Mouse (Mus musculus): ENCODE measurements around the gene Htr1a. TPM values are rescaled to one million over a fixed set of nuclear protein-coding genes. Genes with fewer than 3 reads are reported as not detected.

The Htr1a gene
- not detected in 2 replicates for polyA plus RNA-seq (2012; ENCODE audit: insufficient read depth, low replicate concordance)

DNA sequence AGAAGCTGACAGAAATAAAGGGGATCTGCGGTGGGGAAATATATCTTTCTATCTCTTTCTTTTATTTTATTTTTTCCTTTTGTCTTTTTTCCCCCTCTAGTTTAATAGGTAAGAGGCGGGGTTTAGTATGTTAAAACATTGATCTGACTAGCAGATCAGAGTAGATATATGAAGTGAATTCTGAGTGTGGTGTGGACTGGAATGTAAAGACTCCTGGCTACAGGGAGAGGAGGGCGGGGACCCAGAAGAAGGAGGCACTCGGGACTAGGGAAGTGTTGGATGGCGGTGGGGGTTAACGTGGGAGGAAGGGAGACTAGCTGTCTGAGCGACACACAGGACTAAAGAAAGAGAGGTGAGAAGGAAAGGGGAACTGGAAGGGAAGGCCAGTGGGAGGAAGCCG, at the start of gene Htr1a:
Htr1a (plus strand) TSS at position 301 of the 400 bp plus-strand sequence.
- no peak for TF ChIP-seq FLI1 (IDR thresholded peaks at IDR 0.05; ENCODE audit: low read length)
- TF ChIP-seq GATA1 (IDR thresholded peaks at IDR 0.05; ENCODE audit: borderline replicate concordance, low read length): no peak
- peaks cover 9% of the 10 kb centered on the region; the same call in 1 of the 2 replicates for H3K9me3 ChIP-seq
- peaks cover 38% of the 10 kb centered on the region for H3K27me3 ChIP-seq (replicated peaks)

DNA sequence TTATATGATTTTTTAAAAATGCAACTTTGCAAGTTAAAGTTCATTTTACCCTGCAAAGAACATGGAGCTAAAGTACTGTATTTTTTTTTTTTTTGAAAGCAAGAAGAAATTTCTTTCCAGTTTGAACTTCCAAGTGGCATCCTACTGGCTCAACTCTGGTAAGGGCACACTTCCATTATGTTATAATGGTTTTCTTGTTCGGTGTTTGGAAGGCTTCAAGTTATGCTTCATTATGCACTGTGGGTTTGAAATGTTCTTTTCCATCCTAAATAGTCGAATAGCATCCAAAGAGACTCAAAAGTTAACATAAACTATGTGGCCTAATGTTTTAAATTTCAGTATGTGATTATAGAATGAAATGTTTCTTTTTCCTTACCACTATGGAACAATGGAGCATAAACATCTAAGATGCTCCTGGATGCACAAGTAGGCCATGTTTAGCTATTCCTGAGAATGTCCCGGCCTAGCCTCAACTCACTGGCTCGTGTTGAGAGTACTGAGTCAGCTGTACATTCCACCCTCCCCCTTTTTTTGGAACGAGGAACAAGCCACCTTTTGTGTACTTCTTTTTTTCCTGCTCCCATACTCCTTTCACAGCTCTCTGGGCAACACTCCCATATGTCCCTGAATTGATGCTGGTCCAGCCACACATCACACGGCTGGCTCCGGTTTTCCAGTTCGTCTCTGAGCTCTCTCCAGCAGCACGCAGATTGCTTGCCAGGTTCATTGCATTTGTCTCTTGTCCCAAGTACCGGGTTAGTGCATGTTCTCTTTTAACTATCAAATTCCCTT, 31.7 kb upstream of the Htr1a start:
- Histone ChIP-seq H3K9me3 (no peaks in the 10 kb centered on the region), H3K27me3 (replicated peaks) (peaks cover 1% of the 10 kb centered on the region), H3K4me1 (peaks cover 4% of the 10 kb centered on the region; the same call in 1 of the 2 replicates), H3K36me3 (replicated peaks; ENCODE audit: low read length) (no peaks in the 10 kb centered on the region), H3K4me3 (replicated peaks) (no peak overlapping the region)
- TF ChIP-seq FLI1 (IDR thresholded peaks at IDR 0.05; ENCODE audit: low read length) (no peak), GATA1 (IDR thresholded peaks at IDR 0.05; ENCODE audit: borderline replicate concordance, low read length) (no peak)

More for the DNA sequence above, at the start of gene Htr1a:
- Histone ChIP-seq H3K36me3 (replicated peaks; ENCODE audit: low read length) (no peaks in the 10 kb centered on the region), H3K4me1 (peaks cover 12% of the 10 kb centered on the region; the same call in 1 of the 2 replicates), H3K4me3 (replicated peaks) (peak within 1 kb of the TSS; percentile 50)

DNA sequence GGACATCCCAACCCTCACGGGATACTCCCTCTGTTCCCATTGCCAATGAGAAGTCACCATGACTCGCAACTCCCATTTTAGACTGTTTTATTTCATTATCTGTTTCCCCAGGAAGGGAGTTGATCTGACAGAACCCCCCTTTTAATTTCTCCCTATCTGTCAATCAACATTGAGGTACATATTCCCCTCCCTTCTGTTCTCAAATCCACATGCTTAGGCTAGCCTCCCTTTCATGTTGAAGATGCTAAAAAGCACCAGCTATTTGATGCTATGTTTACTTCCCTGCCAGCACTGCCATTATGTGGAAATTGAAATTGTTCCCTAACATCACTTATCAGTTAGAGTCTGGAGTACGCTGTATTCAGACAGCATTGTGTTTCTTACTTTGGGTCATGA, 31.1 kb upstream of the Htr1a start:
- Histone ChIP-seq H3K4me1 (peaks cover 4% of the 10 kb centered on the region; the same call in 1 of the 2 replicates), H3K36me3 (replicated peaks; ENCODE audit: low read length) (no peaks in the 10 kb centered on the region), H3K9me3 (no peaks in the 10 kb centered on the region), H3K4me3 (replicated peaks) (no peak overlapping the region), H3K27me3 (replicated peaks) (peaks cover 3% of the 10 kb centered on the region)
- TF ChIP-seq GATA1 (IDR thresholded peaks at IDR 0.05; ENCODE audit: borderline replicate concordance, low read length) (no peak), FLI1 (IDR thresholded peaks at IDR 0.05; ENCODE audit: low read length) (no peak)

DNA sequence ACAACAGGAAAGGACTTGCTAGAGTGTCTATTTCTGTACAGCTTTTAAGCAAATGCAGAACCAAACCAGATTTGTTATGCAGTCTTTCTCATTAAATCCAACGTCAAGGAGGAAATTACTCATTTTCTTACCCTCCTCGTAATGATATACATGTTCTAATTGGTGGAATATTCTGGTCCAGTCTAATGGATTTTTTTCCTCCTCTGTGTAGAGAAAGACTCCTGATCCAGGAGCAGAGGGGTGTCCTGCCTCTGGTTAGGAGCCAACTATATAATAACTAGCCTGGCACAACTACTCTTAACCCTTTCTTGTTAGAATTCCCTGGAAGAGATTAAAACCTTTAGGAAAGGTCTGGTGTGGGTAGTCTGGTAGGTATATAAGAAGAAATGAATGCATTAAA, 10.3 kb upstream of the Htr1a start:
- TF ChIP-seq FLI1 (IDR thresholded peaks at IDR 0.05; ENCODE audit: low read length) (no peak), GATA1 (IDR thresholded peaks at IDR 0.05; ENCODE audit: borderline replicate concordance, low read length) (no peak)
- Histone ChIP-seq H3K27me3 (replicated peaks) (no peaks in the 10 kb centered on the region), H3K4me3 (replicated peaks) (no peak overlapping the region), H3K4me1 (no peaks in the 10 kb centered on the region), H3K9me3 (no peaks in the 10 kb centered on the region), H3K36me3 (replicated peaks; ENCODE audit: low read length) (no peaks in the 10 kb centered on the region)

DNA sequence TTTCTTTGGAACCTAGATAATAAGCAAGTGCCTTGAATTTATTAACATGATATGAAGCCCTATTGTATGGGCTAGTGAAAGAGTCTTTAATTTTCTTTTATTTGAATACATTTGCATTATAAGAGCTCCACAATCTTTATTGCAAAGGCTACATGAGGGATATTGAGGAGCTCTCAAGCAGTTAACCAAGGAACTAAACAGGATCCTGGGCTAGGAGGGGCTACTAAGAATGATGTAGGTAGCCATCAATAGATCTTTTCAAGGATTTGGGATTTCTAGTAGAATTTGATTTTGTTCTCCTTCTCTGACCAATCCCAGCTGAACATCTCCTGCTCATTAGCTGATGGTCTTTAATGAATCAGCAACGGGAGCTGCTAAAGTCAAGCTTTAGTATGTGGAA, 9.8 kb upstream of the Htr1a start:
- Histone ChIP-seq H3K4me3 (replicated peaks) (no peak overlapping the region), H3K9me3 (no peaks in the 10 kb centered on the region), H3K4me1 (no peaks in the 10 kb centered on the region), H3K27me3 (replicated peaks) (no peaks in the 10 kb centered on the region), H3K36me3 (replicated peaks; ENCODE audit: low read length) (no peaks in the 10 kb centered on the region)
- no peak for TF ChIP-seq GATA1 (IDR thresholded peaks at IDR 0.05; ENCODE audit: borderline replicate concordance, low read length)
- TF ChIP-seq FLI1 (IDR thresholded peaks at IDR 0.05; ENCODE audit: low read length): no peak

DNA sequence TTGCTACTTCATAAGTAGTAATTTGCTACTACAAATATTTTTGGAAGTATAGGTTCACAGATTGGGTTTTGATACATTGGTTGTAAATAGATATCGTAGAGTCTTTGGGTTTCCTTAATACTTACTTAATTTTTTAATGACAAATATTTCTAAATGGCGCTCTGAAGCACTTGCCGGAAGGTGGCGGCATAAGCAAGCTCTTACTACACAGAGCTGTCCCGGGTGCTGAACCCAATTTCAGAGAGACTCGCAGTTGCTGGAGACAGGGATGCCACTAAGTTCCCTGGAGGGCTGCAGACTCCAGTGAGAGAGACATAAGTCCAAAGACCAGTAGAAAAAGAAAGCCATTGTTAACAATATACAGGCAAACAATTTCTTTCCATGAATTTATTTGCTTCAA, 863 bp upstream of the Htr1a start:
- TF ChIP-seq FLI1 (IDR thresholded peaks at IDR 0.05; ENCODE audit: low read length) (no peak), GATA1 (IDR thresholded peaks at IDR 0.05; ENCODE audit: borderline replicate concordance, low read length) (no peak)
- H3K27me3 ChIP-seq (replicated peaks): peaks cover 38% of the 10 kb centered on the region
- no peak overlapping the region for H3K4me3 ChIP-seq (replicated peaks)
- H3K4me1 ChIP-seq: peaks cover 12% of the 10 kb centered on the region; the same call in 1 of the 2 replicates
- H3K36me3 ChIP-seq (replicated peaks; ENCODE audit: low read length): no peaks in the 10 kb centered on the region
- H3K9me3 ChIP-seq: peaks cover 9% of the 10 kb centered on the region; the same call in 1 of the 2 replicates

DNA sequence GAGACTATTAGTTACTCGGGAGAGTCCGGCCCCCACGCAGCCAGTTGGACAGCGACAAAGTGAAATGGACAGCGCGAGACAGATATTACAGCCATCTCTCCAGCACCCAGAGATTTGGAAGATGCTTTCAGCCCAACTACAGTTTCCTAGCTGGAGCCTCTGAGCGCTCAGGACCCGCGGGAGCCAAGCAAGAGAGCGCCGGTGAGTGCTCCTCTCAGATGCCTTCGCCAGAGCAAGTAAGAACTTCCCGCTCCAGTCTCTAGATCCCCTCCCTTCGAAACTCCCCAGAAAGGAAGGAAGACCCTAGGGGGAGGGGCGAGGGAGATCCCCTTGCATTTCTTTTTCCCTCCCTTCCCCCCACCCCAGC, 415 bp downstream of the Htr1a start:
- H3K36me3 ChIP-seq (replicated peaks; ENCODE audit: low read length): no peaks in the 10 kb centered on the region
- peaks cover 12% of the 10 kb centered on the region; the same call in 1 of the 2 replicates for H3K4me1 ChIP-seq
- peaks cover 9% of the 10 kb centered on the region; the same call in 1 of the 2 replicates for H3K9me3 ChIP-seq
- H3K4me3 ChIP-seq (replicated peaks): no peak overlapping the region
- TF ChIP-seq FLI1 (IDR thresholded peaks at IDR 0.05; ENCODE audit: low read length): no peak
- TF ChIP-seq GATA1 (IDR thresholded peaks at IDR 0.05; ENCODE audit: borderline replicate concordance, low read length): no peak
- H3K27me3 ChIP-seq (replicated peaks): peaks cover 38% of the 10 kb centered on the region

DNA sequence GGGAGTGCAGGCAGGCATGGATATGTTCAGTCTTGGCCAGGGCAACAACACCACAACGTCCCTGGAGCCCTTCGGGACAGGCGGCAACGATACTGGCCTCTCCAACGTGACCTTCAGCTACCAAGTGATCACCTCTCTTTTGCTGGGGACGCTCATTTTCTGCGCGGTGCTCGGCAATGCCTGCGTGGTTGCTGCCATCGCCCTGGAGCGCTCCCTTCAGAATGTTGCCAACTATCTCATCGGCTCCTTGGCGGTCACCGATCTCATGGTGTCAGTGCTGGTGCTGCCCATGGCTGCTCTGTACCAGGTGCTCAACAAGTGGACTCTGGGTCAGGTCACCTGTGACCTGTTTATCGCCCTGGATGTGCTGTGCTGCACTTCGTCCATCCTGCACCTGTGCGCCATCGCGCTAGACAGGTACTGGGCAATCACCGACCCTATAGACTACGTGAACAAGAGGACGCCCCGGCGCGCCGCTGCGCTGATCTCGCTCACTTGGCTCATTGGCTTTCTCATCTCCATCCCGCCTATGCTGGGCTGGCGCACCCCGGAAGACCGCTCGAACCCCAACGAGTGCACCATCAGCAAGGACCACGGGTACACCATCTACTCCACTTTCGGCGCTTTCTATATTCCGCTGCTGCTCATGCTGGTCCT, 927 bp downstream of the Htr1a start:
- no peak for TF ChIP-seq GATA1 (IDR thresholded peaks at IDR 0.05; ENCODE audit: borderline replicate concordance, low read length)
- no peak for TF ChIP-seq FLI1 (IDR thresholded peaks at IDR 0.05; ENCODE audit: low read length)
- Histone ChIP-seq H3K4me1 (peaks cover 12% of the 10 kb centered on the region; the same call in 1 of the 2 replicates), H3K36me3 (replicated peaks; ENCODE audit: low read length) (no peaks in the 10 kb centered on the region), H3K27me3 (replicated peaks) (peaks cover 38% of the 10 kb centered on the region), H3K9me3 (peaks cover 9% of the 10 kb centered on the region; the same call in 1 of the 2 replicates), H3K4me3 (replicated peaks) (peak overlapping the region; percentile 50)

DNA sequence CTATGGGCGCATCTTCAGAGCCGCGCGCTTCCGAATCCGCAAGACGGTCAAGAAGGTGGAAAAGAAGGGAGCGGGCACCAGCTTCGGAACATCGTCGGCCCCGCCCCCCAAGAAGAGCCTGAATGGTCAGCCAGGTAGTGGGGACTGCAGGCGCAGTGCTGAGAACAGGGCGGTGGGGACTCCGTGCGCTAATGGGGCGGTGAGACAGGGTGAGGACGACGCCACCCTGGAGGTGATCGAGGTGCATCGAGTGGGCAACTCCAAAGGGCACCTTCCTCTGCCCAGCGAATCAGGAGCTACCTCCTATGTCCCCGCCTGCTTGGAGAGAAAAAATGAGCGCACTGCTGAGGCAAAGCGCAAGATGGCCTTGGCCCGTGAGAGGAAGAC, 1.4 kb downstream of the Htr1a start:
- no peak for TF ChIP-seq GATA1 (IDR thresholded peaks at IDR 0.05; ENCODE audit: borderline replicate concordance, low read length)
- TF ChIP-seq FLI1 (IDR thresholded peaks at IDR 0.05; ENCODE audit: low read length): no peak
- no peaks in the 10 kb centered on the region for H3K36me3 ChIP-seq (replicated peaks; ENCODE audit: low read length)
- peak overlapping the region; percentile 28 for H3K4me3 ChIP-seq (replicated peaks)
- H3K9me3 ChIP-seq: peaks cover 9% of the 10 kb centered on the region; the same call in 1 of the 2 replicates
- peaks cover 38% of the 10 kb centered on the region for H3K27me3 ChIP-seq (replicated peaks)
- peaks cover 12% of the 10 kb centered on the region; the same call in 1 of the 2 replicates for H3K4me1 ChIP-seq

DNA sequence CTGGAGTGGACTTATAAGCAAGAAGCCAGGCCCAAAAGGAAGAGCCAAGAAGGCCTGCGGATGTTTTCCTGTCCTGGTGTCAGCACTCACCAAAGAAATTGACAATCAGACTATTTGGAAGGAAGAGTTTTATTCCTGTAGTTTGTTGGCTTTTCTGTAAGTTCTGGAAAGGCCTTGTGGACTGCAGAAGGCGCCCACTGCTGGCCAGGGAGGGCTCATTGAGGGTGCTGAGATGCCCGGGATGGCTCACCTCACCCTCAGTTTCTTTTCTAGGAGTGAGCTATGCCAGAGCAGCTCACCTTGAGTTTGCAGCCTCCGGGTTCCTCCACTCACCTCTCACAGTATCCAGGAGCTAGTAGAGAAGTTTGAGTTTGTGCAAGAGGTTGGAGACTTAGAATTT, 2.8 kb downstream of the Htr1a start:
- Histone ChIP-seq H3K36me3 (replicated peaks; ENCODE audit: low read length) (no peaks in the 10 kb centered on the region), H3K9me3 (peaks cover 9% of the 10 kb centered on the region; the same call in 1 of the 2 replicates), H3K4me1 (peaks cover 12% of the 10 kb centered on the region; the same call in 1 of the 2 replicates), H3K4me3 (replicated peaks) (no peak overlapping the region), H3K27me3 (replicated peaks) (peaks cover 38% of the 10 kb centered on the region)
- TF ChIP-seq GATA1 (IDR thresholded peaks at IDR 0.05; ENCODE audit: borderline replicate concordance, low read length): no peak
- TF ChIP-seq FLI1 (IDR thresholded peaks at IDR 0.05; ENCODE audit: low read length): no peak
